ENCODE assay signal across 8 mouse cellular contexts in genomic region chr4:154496991-154497390, GRCm38 (mm10).
DNase-seq lines count a peak whose midpoint lies in the region; ATAC-seq lines count a peak whose summit lies in the region.

No protein-coding gene starts in this region.

- H3K9me3 ChIP-seq in intestine, embryonic 16.5 days (ENCODE audit: control insufficient read depth, low read length): no peaks in the 10 kb centered on the region

- H3K4me2 ChIP-seq in intestine, embryonic 16.5 days (ENCODE audit: low read depth, low read length): 0 out of 2 replicates have a peak overlapping the region, but pooled peaks have one; percentile 9

- H3K4me3 ChIP-seq in intestine, embryonic 16.5 days (ENCODE audit: low read length): no peak overlapping the region

- peak; percentile 81 to 83 for DNase-seq in adrenal gland, adult 18-20 months (ENCODE audit: low spot score in 2 of 2)
- peak; percentile 75 for DNase-seq in embryo, embryonic 10.5 days (ENCODE audit: low spot score)
- DNase-seq in gastrocnemius, postnatal 4 days (ENCODE audit: low spot score in 2 of 2): peak; percentile 43 to 84
- DNase-seq in left cerebral cortex, adult 8-10 months (ENCODE audit: low spot score in 2 of 2): peak; percentile 20 to 83
- DNase-seq in lung, postnatal 25 days (ENCODE audit: low spot score): peak; percentile 92
- DNase-seq in right cerebral cortex, postnatal 4 days: peak; percentile 74
- no peak for DNase-seq in T-cell, adult 2 months (ENCODE audit: low spot score)

- H3K4me1 ChIP-seq in intestine, embryonic 16.5 days (ENCODE audit: control insufficient read depth, insufficient read depth, low read length): peaks cover 90% of the 10 kb centered on the region

- H3K36me3 ChIP-seq in intestine, embryonic 16.5 days (ENCODE audit: control insufficient read depth, insufficient read depth, low read length): no peaks in the 10 kb centered on the region

- peak overlapping the region; percentile 33; the same call in 1 of the 2 replicates for H3K9ac ChIP-seq in intestine, embryonic 16.5 days (ENCODE audit: low read depth, low read length)

- ATAC-seq in intestine, embryonic 16.5 days: peak; percentile 86

- WGBS in intestine, embryonic 16.5 days: 5% methylated on average over 7 of the region's 7 CpGs

- H3K27me3 ChIP-seq in intestine, embryonic 16.5 days (replicated peaks; ENCODE audit: control insufficient read depth, insufficient read depth, low read length): no peaks in the 10 kb centered on the region

- peak overlapping the region; percentile 85 for H3K27ac ChIP-seq in intestine, embryonic 16.5 days (ENCODE audit: low read length)
